Mouse (Mus musculus) cerebellum, adult 2 months (tissue): ENCODE data around the gene Creld1.

Experiments
- CTCF ChIP-seq: fragments of 200-500 bp; IDR thresholded peaks from 2 replicates; pipeline ENCODE4 v1.5.1; 2011; ENCODE audit warnings: low read depth, mild to moderate bottlenecking, control low read depth, low read length, moderate library complexity, borderline replicate concordance; ENCODE audit not compliant: insufficient read depth
- POLR2A ChIP-seq: fragments of 200-500 bp; IDR thresholded peaks from 2 replicates; pipeline ENCODE4 v1.6.1; 2011; ENCODE audit warnings: low read length, control low read depth, borderline replicate concordance; ENCODE audit not compliant: insufficient read depth

DNA sequence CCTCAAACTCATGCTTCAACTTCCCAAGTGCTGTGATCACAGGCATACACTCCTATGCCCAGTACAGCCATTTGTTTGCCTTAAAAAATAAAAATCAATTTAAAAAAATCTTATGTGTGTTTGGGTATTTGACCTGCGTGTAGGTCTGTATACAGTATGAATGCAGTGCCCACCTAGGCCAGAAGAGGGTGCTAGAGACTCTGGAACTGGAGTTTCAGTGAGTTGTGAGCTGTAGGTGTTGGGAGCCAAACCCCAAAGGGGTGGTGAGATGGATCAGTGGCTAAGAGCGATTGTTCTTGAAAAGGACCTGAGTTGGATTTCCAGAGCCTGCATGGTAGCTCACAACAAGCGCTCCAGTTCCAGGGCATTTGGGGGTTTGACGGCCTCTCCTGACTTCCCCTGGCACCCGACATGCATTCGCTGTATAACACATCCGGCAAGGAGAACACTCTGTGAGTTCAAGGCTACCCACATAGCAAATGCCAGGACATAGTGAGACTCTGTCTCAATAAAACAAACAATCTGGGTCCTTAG is 41.9 kb upstream of the Creld1 start:
- TF ChIP-seq POLR2A (no peak), CTCF (peak; percentile 86)
